22 mouse cellular contexts compared by ENCODE assay signal in the genomic region with DNA sequence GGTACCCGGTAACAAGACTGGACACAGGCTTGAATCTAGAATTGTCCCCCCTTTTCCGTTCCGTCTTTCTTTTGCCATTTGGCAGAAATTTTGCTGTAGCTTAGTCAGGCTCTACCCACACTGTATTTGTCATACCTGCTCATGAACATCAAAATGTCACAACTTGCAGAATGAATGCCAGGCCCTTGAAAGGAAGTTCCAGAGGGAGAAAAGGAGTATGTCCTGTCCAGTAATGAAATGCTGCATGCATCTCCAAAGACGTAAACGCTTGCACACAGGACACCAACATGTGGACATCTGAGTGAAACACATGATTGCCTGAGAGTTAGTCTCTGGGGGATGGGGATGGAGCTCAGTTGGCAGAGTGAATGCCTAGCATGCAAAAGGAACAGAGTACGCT. TPM values are rescaled to one million over a fixed set of nuclear protein-coding genes. Genes with fewer than 3 reads are reported as not detected.
DNase-seq lines count a peak whose midpoint lies in the region; TF ChIP-seq lines count a peak whose summit lies in the region.
"Had no signal": no experiment of that assay in that cellular context is flagged by ENCODE, and none has a peak within 500 bp of the region (broad histone marks: within the 10 kb centered on the region; RNA-seq: fewer than 3 reads in every experiment).

No protein-coding gene starts in this region.

- H3K27ac ChIP-seq in layer of hippocampus, adult 2 months: peak overlapping the region; percentile 20; the same call in 1 of the 2 replicates
- H3K27ac ChIP-seq: embryonic facial prominence, embryonic 10.5 days; embryonic facial prominence, embryonic 12.5 days; forebrain, embryonic 12.5 days had no signal

- intact Hi-C loops in heart, postnatal 14 days (cut with DNase I): no loop called here

- TF ChIP-seq CTCF in layer of hippocampus, adult 2 months (conservative IDR thresholded peaks at IDR 0.05): no peak

- no peak overlapping the region for H3K4me3 ChIP-seq in layer of hippocampus, adult 2 months
- H3K4me3 ChIP-seq: embryonic facial prominence, embryonic 10.5 days; embryonic facial prominence, embryonic 12.5 days; forebrain, embryonic 12.5 days had no signal

- DNase-seq in adrenal gland, adult 2 months: peak; percentile 43
- no peak for DNase-seq in adrenal gland, adult 18-20 months (ENCODE audit: low spot score in 2 of 2)
- peak; percentile 83 for DNase-seq in heart, adult 11 months
- DNase-seq in heart, postnatal 14 days: no peak
- DNase-seq in layer of hippocampus, adult 2 months (ENCODE audit: low spot score in 2 of 2): no peak
- no peak for DNase-seq in layer of hippocampus, postnatal 14 days (ENCODE audit: low spot score in 2 of 2)
- peak; percentile 25 for DNase-seq in induced T-regulatory cell, adult 2 months (ENCODE audit: low read depth)
- no peak for DNase-seq in spleen, postnatal 36 days (ENCODE audit: low spot score in 2 of 2)
- DNase-seq: adrenal gland, postnatal 10 days; adrenal gland, postnatal 25 days; B cell, adult 2 months; cerebellum, adult 11-12 months; cerebellum, adult 2 months; cerebellum, postnatal 10 days; cerebellum, postnatal 25 days; forebrain, postnatal 0 days had no signal

RNA-seq across cellular contexts. Expression of a gene that starts 1.6 kb away (rescaled TPM):
- 10 to 100 TPM; 35.7 to 39.7 TPM for total RNA-seq in adrenal gland, adult 2 months (2021)
- polyA plus RNA-seq in adrenal gland, adult 2 months (2012; rRNA removed): 46.2 and 47.0 TPM in 2 replicates
- total RNA-seq in adrenal gland, adult 18-20 months (2021): 10 to 100 TPM; 33.5 to 39.1 TPM
- 1 to 10 TPM; 9.3 to 9.8 TPM for total RNA-seq in heart, postnatal 14 days (2021)
- total RNA-seq in layer of hippocampus, adult 2 months (2021): 10 to 100 TPM; 83.5 to 83.6 TPM
- 10 to 100 TPM; 49.3 to 62.7 TPM for total RNA-seq in layer of hippocampus, postnatal 14 days (2021)

RNA-seq across cellular contexts. Expression of a gene that starts 17.9 kb away (rescaled TPM):
- total RNA-seq in adrenal gland, adult 2 months (2021): 10 to 100 TPM; 11.3 to 15.6 TPM
- polyA plus RNA-seq in adrenal gland, adult 2 months (2012; rRNA removed): 12.0 and 12.1 TPM in 2 replicates
- 10 to 100 TPM; 10.9 to 19.5 TPM for total RNA-seq in adrenal gland, adult 18-20 months (2021)
- 1 to 10 TPM; 4.0 to 4.3 TPM for total RNA-seq in heart, postnatal 14 days (2021)
- 1 to 10 TPM; 3.2 to 4.2 TPM for total RNA-seq in layer of hippocampus, adult 2 months (2021)
- 1 to 10 TPM; 2.9 to 3.1 TPM for total RNA-seq in layer of hippocampus, postnatal 14 days (2021)

RNA-seq across cellular contexts. Expression of a gene that starts 22.1 kb away (rescaled TPM):
- 100 to 1,000 TPM; 162 to 208 TPM for total RNA-seq in adrenal gland, adult 2 months (2021)
- polyA plus RNA-seq in adrenal gland, adult 2 months (2012; rRNA removed): 44.2 and 45.1 TPM in 2 replicates
- 100 to 1,000 TPM; 161 to 206 TPM for total RNA-seq in adrenal gland, adult 18-20 months (2021)
- 100 to 1,000 TPM; 279 to 289 TPM for total RNA-seq in heart, postnatal 14 days (2021)
- total RNA-seq in layer of hippocampus, adult 2 months (2021): 10 to 100 TPM; 70.8 to 75.3 TPM
- total RNA-seq in layer of hippocampus, postnatal 14 days (2021): 10 to 100 TPM; 67.7 to 74.4 TPM

RNA-seq across cellular contexts. Expression of a gene that starts 22.2 kb away (rescaled TPM):
- total RNA-seq in adrenal gland, adult 2 months (2021): 10 to 100 TPM; 20.4 to 25.5 TPM
- polyA plus RNA-seq in adrenal gland, adult 2 months (2012; rRNA removed): 25.2 and 28.7 TPM in 2 replicates
- 10 to 100 TPM; 15.3 to 17.1 TPM for total RNA-seq in adrenal gland, adult 18-20 months (2021)
- total RNA-seq in heart, postnatal 14 days (2021): 10 to 100 TPM; 28.1 to 33.4 TPM
- total RNA-seq in layer of hippocampus, adult 2 months (2021): 10 to 100 TPM; 24.3 to 28.5 TPM
- total RNA-seq in layer of hippocampus, postnatal 14 days (2021): 10 to 100 TPM; 26.8 to 29.8 TPM

RNA-seq across cellular contexts. Expression of a gene that starts 23.1 kb away (rescaled TPM):
- total RNA-seq in adrenal gland, adult 2 months (2021): under 1 TPM; 0.43 to 0.73 TPM
- 0.74 and 0.88 TPM in 2 replicates for polyA plus RNA-seq in adrenal gland, adult 2 months (2012; rRNA removed)
- under 1 TPM; 0.38 to 0.46 TPM for total RNA-seq in adrenal gland, adult 18-20 months (2021)
- 1 to 10 TPM in 1 of 2 experiments, under 1 TPM in 1; 0.91 to 7.5 TPM for total RNA-seq in heart, postnatal 14 days (2021)
- not detected for total RNA-seq in layer of hippocampus, adult 2 months (2021)
- not detected for total RNA-seq in layer of hippocampus, postnatal 14 days (2021)
- total RNA-seq: CH12.LX; forebrain, postnatal 0 days had no signal
- polyA plus RNA-seq: cerebellum, adult 2 months; cortical plate, adult 2 months; G1E had no signal

Comparison
In these comparisons a context has a peak if more than half of its experiments do, and no peak if none do; other contexts are left out.
1. DNase-seq: peak in adrenal gland, adult 2 months (single experiment), heart, adult 11 months (single experiment) and induced T-regulatory cell, adult 2 months (single experiment); none in adrenal gland, adult 18-20 months (0 of 2), heart, postnatal 14 days (0 of 2), layer of hippocampus, adult 2 months (0 of 2), layer of hippocampus, postnatal 14 days (0 of 2) and spleen, postnatal 36 days (0 of 2).